Mouse (Mus musculus): ENCODE data around the gene Sgcd. TPM values are rescaled to one million over a fixed set of nuclear protein-coding genes. Genes with fewer than 3 reads are reported as not detected.
"Not testable (repeated sequence)": the region's sequence is repeated elsewhere in the genome, so short reads cannot be mapped to it uniquely, and the experiment has no call there.

Gene Sgcd
- total and polyA plus RNA-seq, 2 experiments from 2014 or later: 5.8 to 24.4 TPM

GRCm38 (mm10) chr11:47459214-47459613 is 529.6 kb downstream of the Sgcd start:
- no peak overlapping the region for H3K4me3 ChIP-seq (ENCODE audit: low read depth, low read length)
- no peak overlapping the region for H3K27ac ChIP-seq (ENCODE audit: low read depth)
- TF ChIP-seq CTCF (IDR thresholded peaks at IDR 0.05; ENCODE audit: low read depth): no peak
- no peak for TF ChIP-seq EP300 (IDR thresholded peaks at IDR 0.05; ENCODE audit: low read depth)
- ATAC-seq (ENCODE audit: insufficient read depth, low read depth) (no peak), DNase-seq (ENCODE audit: low spot score) (no peak)
- 65% methylated on average over 3 of the region's 3 CpGs for WGBS
- H3K27me3 ChIP-seq (ENCODE audit: control insufficient read depth, insufficient read depth, low read length): no peaks in the 10 kb centered on the region
- H3K9ac ChIP-seq (replicated peaks; ENCODE audit: low read depth, low read length): no peak overlapping the region
- H3K9me3 ChIP-seq (replicated peaks; ENCODE audit: control insufficient read depth, low read length): no peaks in the 10 kb centered on the region
- H3K4me2 ChIP-seq (ENCODE audit: low read depth, low read length): no peak overlapping the region
- H3K36me3 ChIP-seq (replicated peaks; ENCODE audit: control insufficient read depth, insufficient read depth, low read length): no peaks in the 10 kb centered on the region
- H3K4me1 ChIP-seq (ENCODE audit: control insufficient read depth, insufficient read depth): no peaks in the 10 kb centered on the region

- 40% methylated on average over 2 of the region's 2 CpGs for WGBS
Observed at GRCm38 (mm10) chr11:47447790-47448189, 541.0 kb downstream of the Sgcd start.

GRCm38 (mm10) chr11:47446337-47446736 is 542.4 kb downstream of the Sgcd start:
- Histone ChIP-seq H3K27me3 (ENCODE audit: control insufficient read depth, insufficient read depth, low read length) (no peaks in the 10 kb centered on the region), H3K36me3 (replicated peaks; ENCODE audit: control insufficient read depth, insufficient read depth, low read length) (no peaks in the 10 kb centered on the region), H3K27ac (ENCODE audit: low read depth) (no peak overlapping the region), H3K9me3 (replicated peaks; ENCODE audit: control insufficient read depth, low read length) (no peaks in the 10 kb centered on the region), H3K9ac (replicated peaks; ENCODE audit: low read depth, low read length) (no peak overlapping the region), H3K4me1 (ENCODE audit: control insufficient read depth, insufficient read depth) (no peaks in the 10 kb centered on the region), H3K4me3 (ENCODE audit: low read depth, low read length) (no peak overlapping the region), H3K4me2 (ENCODE audit: low read depth, low read length) (no peak overlapping the region)
- WGBS: 68% methylated on average over 3 of the region's 3 CpGs
- ATAC-seq (ENCODE audit: insufficient read depth, low read depth) (no peak), DNase-seq (ENCODE audit: low spot score) (no peak)
- TF ChIP-seq CTCF (IDR thresholded peaks at IDR 0.05; ENCODE audit: low read depth) (no peak), EP300 (IDR thresholded peaks at IDR 0.05; ENCODE audit: low read depth) (no peak)

More at GRCm38 (mm10) chr11:47447790-47448189, 541.0 kb downstream of the Sgcd start:
- Histone ChIP-seq H3K4me1 (ENCODE audit: control insufficient read depth, insufficient read depth) (no peaks in the 10 kb centered on the region), H3K4me3 (ENCODE audit: low read depth, low read length) (no peak overlapping the region), H3K4me2 (ENCODE audit: low read depth, low read length) (no peak overlapping the region), H3K9me3 (replicated peaks; ENCODE audit: control insufficient read depth, low read length) (no peaks in the 10 kb centered on the region), H3K27ac (ENCODE audit: low read depth) (no peak overlapping the region), H3K9ac (replicated peaks; ENCODE audit: low read depth, low read length) (no peak overlapping the region), H3K36me3 (replicated peaks; ENCODE audit: control insufficient read depth, insufficient read depth, low read length) (no peaks in the 10 kb centered on the region), H3K27me3 (ENCODE audit: control insufficient read depth, insufficient read depth, low read length) (no peaks in the 10 kb centered on the region)
- ATAC-seq (ENCODE audit: insufficient read depth, low read depth) (no peak), DNase-seq (ENCODE audit: low spot score) (no peak)
- TF ChIP-seq EP300 (IDR thresholded peaks at IDR 0.05; ENCODE audit: low read depth): no peak
- TF ChIP-seq CTCF (IDR thresholded peaks at IDR 0.05; ENCODE audit: low read depth): no peak

DNA sequence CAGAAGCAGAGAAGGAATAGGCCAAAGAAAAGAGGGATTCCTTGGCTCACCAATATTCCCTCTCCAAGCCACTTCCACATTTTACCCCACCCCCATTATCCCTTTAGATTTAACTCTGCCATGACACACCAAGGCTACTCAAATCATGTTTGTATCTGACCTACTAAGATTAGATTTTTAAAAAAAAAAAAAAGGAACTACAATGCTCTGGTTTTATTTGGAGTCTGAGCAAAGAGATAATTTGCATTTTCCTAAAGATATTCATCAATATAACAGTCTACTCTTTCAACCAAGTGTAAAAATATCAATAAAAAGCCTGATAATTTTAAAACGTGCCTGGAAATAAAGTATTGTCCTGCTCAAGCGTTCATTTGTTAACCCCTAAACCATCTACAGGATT is 543.1 kb downstream of the Sgcd start:
- no peak for DNase-seq (ENCODE audit: low spot score)
- WGBS: 57% methylated on average over 2 of the region's 2 CpGs
- Histone ChIP-seq H3K4me1 (ENCODE audit: control insufficient read depth, insufficient read depth) (no peaks in the 10 kb centered on the region), H3K4me2 (ENCODE audit: low read depth, low read length) (no peak overlapping the region), H3K36me3 (replicated peaks; ENCODE audit: control insufficient read depth, insufficient read depth, low read length) (no peaks in the 10 kb centered on the region), H3K27ac (ENCODE audit: low read depth) (no peak overlapping the region), H3K27me3 (ENCODE audit: control insufficient read depth, insufficient read depth, low read length) (no peaks in the 10 kb centered on the region), H3K9ac (replicated peaks; ENCODE audit: low read depth, low read length) (no peak overlapping the region), H3K9me3 (replicated peaks; ENCODE audit: control insufficient read depth, low read length) (no peaks in the 10 kb centered on the region), H3K4me3 (ENCODE audit: low read depth, low read length) (no peak overlapping the region)
- TF ChIP-seq EP300 (IDR thresholded peaks at IDR 0.05; ENCODE audit: low read depth) (no peak), CTCF (IDR thresholded peaks at IDR 0.05; ENCODE audit: low read depth) (no peak)
- no peak for ATAC-seq (ENCODE audit: insufficient read depth, low read depth)

DNA sequence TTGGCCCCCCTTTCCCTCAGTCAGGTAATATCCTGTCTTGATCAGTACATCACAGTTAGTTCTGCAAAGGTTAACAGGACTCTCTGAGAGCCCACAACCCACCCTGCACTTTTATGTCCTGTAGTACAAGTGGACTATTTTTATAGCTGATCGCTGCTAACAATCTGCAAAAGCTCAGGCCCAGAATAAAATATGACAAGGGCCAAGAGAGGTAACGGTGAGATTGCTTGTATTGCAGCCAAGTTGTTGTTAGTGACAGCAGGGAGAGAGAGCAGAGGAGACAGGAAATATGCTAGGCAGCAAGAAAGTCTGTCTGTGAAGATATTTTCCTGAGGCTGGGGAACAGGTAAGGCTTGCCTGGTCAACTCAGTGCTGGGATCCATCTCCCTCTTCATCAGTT is 546.5 kb downstream of the Sgcd start:
- TF ChIP-seq EP300 (IDR thresholded peaks at IDR 0.05; ENCODE audit: low read depth) (no peak), CTCF (IDR thresholded peaks at IDR 0.05; ENCODE audit: low read depth) (no peak)
- DNase-seq (ENCODE audit: low spot score): peak; percentile 60
- Histone ChIP-seq H3K36me3 (replicated peaks; ENCODE audit: control insufficient read depth, insufficient read depth, low read length) (no peaks in the 10 kb centered on the region), H3K27me3 (ENCODE audit: control insufficient read depth, insufficient read depth, low read length) (no peaks in the 10 kb centered on the region), H3K4me1 (ENCODE audit: control insufficient read depth, insufficient read depth) (no peaks in the 10 kb centered on the region), H3K27ac (ENCODE audit: low read depth) (peak overlapping the region; percentile 55), H3K9ac (replicated peaks; ENCODE audit: low read depth, low read length) (no peak overlapping the region), H3K9me3 (replicated peaks; ENCODE audit: control insufficient read depth, low read length) (no peaks in the 10 kb centered on the region), H3K4me2 (ENCODE audit: low read depth, low read length) (peak overlapping the region; percentile 13; the same call in 1 of the 2 replicates), H3K4me3 (ENCODE audit: low read depth, low read length) (no peak overlapping the region)
- 5% methylated on average over 2 of the region's 2 CpGs for WGBS
- peak; percentile 76 for ATAC-seq (ENCODE audit: insufficient read depth, low read depth)

DNA sequence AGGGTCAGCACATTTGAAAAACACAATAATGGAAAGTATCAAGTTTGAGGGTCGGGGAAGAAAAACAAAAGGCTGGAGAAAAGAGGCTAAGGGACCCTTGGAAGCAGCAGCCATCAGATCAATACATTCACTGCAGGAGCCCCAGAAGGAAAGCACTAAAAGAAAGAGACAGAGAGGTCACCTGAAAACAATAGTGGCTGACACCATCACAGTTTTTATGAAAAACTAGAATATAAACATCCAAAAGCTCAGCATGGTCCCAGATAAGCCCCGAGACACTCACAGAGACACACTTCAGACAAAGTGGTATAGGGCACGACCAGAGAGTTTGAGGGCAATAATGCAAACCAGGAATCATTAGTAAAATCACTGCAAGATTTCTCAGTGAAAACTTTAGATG is 589.2 kb downstream of the Sgcd start:
- no peak for ATAC-seq (ENCODE audit: insufficient read depth, low read depth)
- Histone ChIP-seq H3K9ac (replicated peaks; ENCODE audit: low read depth, low read length) (no peak overlapping the region), H3K4me1 (ENCODE audit: control insufficient read depth, insufficient read depth) (no peaks in the 10 kb centered on the region), H3K4me2 (ENCODE audit: low read depth, low read length) (no peak overlapping the region), H3K4me3 (ENCODE audit: low read depth, low read length) (no peak overlapping the region), H3K27me3 (ENCODE audit: control insufficient read depth, insufficient read depth, low read length) (no peaks in the 10 kb centered on the region), H3K9me3 (replicated peaks; ENCODE audit: control insufficient read depth, low read length) (no peaks in the 10 kb centered on the region), H3K36me3 (replicated peaks; ENCODE audit: control insufficient read depth, insufficient read depth, low read length) (no peaks in the 10 kb centered on the region), H3K27ac (ENCODE audit: low read depth) (no peak overlapping the region)
- 44% methylated on average over 3 of the region's 3 CpGs for WGBS
- no peak for TF ChIP-seq CTCF (IDR thresholded peaks at IDR 0.05; ENCODE audit: low read depth)
- no peak for TF ChIP-seq EP300 (IDR thresholded peaks at IDR 0.05; ENCODE audit: low read depth)
- DNase-seq (ENCODE audit: low spot score): no peak

GRCm38 (mm10) chr11:47390798-47391197 is 598.0 kb downstream of the Sgcd start:
- H3K4me2 ChIP-seq (ENCODE audit: low read depth, low read length); H3K27me3 ChIP-seq (ENCODE audit: control insufficient read depth, insufficient read depth, low read length); H3K4me3 ChIP-seq (ENCODE audit: low read depth, low read length); H3K27ac ChIP-seq (ENCODE audit: low read depth); H3K4me1 ChIP-seq (ENCODE audit: control insufficient read depth, insufficient read depth); ATAC-seq (ENCODE audit: insufficient read depth, low read depth); H3K9ac ChIP-seq (replicated peaks; ENCODE audit: low read depth, low read length); H3K36me3 ChIP-seq (replicated peaks; ENCODE audit: control insufficient read depth, insufficient read depth, low read length); DNase-seq (ENCODE audit: low spot score); H3K9me3 ChIP-seq (replicated peaks; ENCODE audit: control insufficient read depth, low read length): not testable (repeated sequence)
- WGBS: 25% methylated on average over 2 of the region's 2 CpGs

Measured in heart, postnatal 0 days (tissue).